Mouse (Mus musculus): ENCODE results near the gene Lpin1. TPM values are rescaled to one million over a fixed set of nuclear protein-coding genes. Genes with fewer than 3 reads are reported as not detected.

Lpin1 gene
- polyA plus RNA-seq, 1 experiment from 2014 or later = 3.3 TPM

- no peaks in the 10 kb centered on the region for H3K9me3 ChIP-seq
- peaks cover 33% of the 10 kb centered on the region for H3K4me1 ChIP-seq
- WGBS = 58% methylated on average over 3 of the region's 3 CpGs
- no peak for DNase-seq (ENCODE audit: low spot score)
- H3K27ac ChIP-seq = no peak overlapping the region
- no peak overlapping the region for H3K4me3 ChIP-seq
- no peaks in the 10 kb centered on the region for H3K27me3 ChIP-seq (ENCODE audit: insufficient read depth, poor library complexity, severe bottlenecking)
- H3K36me3 ChIP-seq = 0 out of 2 replicates have a peak, but pooled peaks cover 2% of the 10 kb centered on the region
Measured at GRCm38 (mm10) chr12:16584964-16585363, 25.8 kb downstream of the Lpin1 start.

- peaks cover 25% of the 10 kb centered on the region for H3K4me1 ChIP-seq
- peak overlapping the region; percentile 48; the same call in 1 of the 2 replicates for H3K27ac ChIP-seq
- H3K4me3 ChIP-seq = no peak overlapping the region
- DNase-seq (ENCODE audit: low spot score) = no peak
- H3K36me3 ChIP-seq = peaks cover 6% of the 10 kb centered on the region; the same call in 1 of the 2 replicates
- H3K27me3 ChIP-seq (ENCODE audit: insufficient read depth, poor library complexity, severe bottlenecking) = no peaks in the 10 kb centered on the region
- WGBS = 35% methylated on average over 14 of the region's 14 CpGs
- no peaks in the 10 kb centered on the region for H3K9me3 ChIP-seq
Measured at GRCm38 (mm10) chr12:16584035-16584682, 26.6 kb downstream of the Lpin1 start.

DNA sequence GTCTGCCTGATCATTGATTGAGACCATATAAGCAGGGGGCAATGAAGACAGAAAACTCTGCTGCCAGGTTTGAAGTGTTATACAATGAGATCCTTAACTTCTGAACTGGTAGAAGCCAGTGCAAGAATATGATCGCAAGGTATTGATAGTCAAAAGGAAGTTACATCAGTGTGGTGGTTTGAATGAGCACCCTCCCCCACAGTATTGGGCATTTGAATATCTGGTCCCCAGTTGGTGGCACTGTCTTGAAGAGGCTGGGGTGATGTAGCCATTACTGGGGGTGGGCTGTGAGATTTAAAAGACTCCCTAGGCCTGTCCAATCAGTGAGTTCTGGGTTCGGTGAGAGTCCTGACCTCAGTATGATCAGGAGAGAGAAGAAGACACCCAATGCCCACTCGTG is 27.5 kb downstream of the Lpin1 start:
- H3K4me3 ChIP-seq = no peak overlapping the region
- no peak for DNase-seq (ENCODE audit: low spot score)
- no peaks in the 10 kb centered on the region for H3K9me3 ChIP-seq
- H3K27me3 ChIP-seq (ENCODE audit: insufficient read depth, poor library complexity, severe bottlenecking) = no peaks in the 10 kb centered on the region
- H3K36me3 ChIP-seq = peaks cover 6% of the 10 kb centered on the region; the same call in 1 of the 2 replicates
- H3K27ac ChIP-seq = no peak overlapping the region
- 80% methylated on average over 3 of the region's 3 CpGs for WGBS
- H3K4me1 ChIP-seq = peaks cover 17% of the 10 kb centered on the region

- 69% methylated on average over 9 of the region's 9 CpGs for WGBS
- Histone ChIP-seq H3K27ac (no peak overlapping the region), H3K9me3 (no peaks in the 10 kb centered on the region), H3K27me3 (ENCODE audit: insufficient read depth, poor library complexity, severe bottlenecking) (no peaks in the 10 kb centered on the region), H3K4me3 (no peak overlapping the region), H3K36me3 (peaks cover 15% of the 10 kb centered on the region; the same call in 1 of the 2 replicates), H3K4me1 (peaks cover 19% of the 10 kb centered on the region)
- no peak for DNase-seq (ENCODE audit: low spot score)
Measured at GRCm38 (mm10) chr12:16580306-16580705, 30.5 kb downstream of the Lpin1 start.

GRCm38 (mm10) chr12:16577665-16578233 is 33.0 kb downstream of the Lpin1 start:
- 75% methylated on average over 9 of the region's 9 CpGs for WGBS
- Histone ChIP-seq H3K36me3 (peaks cover 25% of the 10 kb centered on the region; the same call in 1 of the 2 replicates), H3K4me3 (no peak overlapping the region), H3K4me1 (peaks cover 13% of the 10 kb centered on the region), H3K9me3 (no peaks in the 10 kb centered on the region), H3K27me3 (ENCODE audit: insufficient read depth, poor library complexity, severe bottlenecking) (no peaks in the 10 kb centered on the region), H3K27ac (no peak overlapping the region)
- no peak for DNase-seq (ENCODE audit: low spot score)

- Histone ChIP-seq H3K4me3 (no peak overlapping the region), H3K9me3 (no peaks in the 10 kb centered on the region), H3K27ac (no peak overlapping the region), H3K4me1 (peaks cover 6% of the 10 kb centered on the region; the same call in 1 of the 2 replicates), H3K27me3 (ENCODE audit: insufficient read depth, poor library complexity, severe bottlenecking) (no peaks in the 10 kb centered on the region), H3K36me3 (peaks cover 26% of the 10 kb centered on the region)
- no peak for DNase-seq (ENCODE audit: low spot score)
- WGBS = 86% methylated on average over 10 of the region's 10 CpGs
Measured at GRCm38 (mm10) chr12:16571278-16571677, 39.5 kb downstream of the Lpin1 start.

GRCm38 (mm10) chr12:16570371-16571060 is 40.2 kb downstream of the Lpin1 start:
- H3K9me3 ChIP-seq = no peaks in the 10 kb centered on the region
- DNase-seq (ENCODE audit: low spot score) = no peak
- no peak overlapping the region for H3K27ac ChIP-seq
- no peak overlapping the region for H3K4me3 ChIP-seq
- H3K27me3 ChIP-seq (ENCODE audit: insufficient read depth, poor library complexity, severe bottlenecking) = no peaks in the 10 kb centered on the region
- H3K4me1 ChIP-seq = peaks cover 6% of the 10 kb centered on the region; the same call in 1 of the 2 replicates
- WGBS = 74% methylated on average over 10 of the region's 10 CpGs
- H3K36me3 ChIP-seq = peaks cover 29% of the 10 kb centered on the region

DNA sequence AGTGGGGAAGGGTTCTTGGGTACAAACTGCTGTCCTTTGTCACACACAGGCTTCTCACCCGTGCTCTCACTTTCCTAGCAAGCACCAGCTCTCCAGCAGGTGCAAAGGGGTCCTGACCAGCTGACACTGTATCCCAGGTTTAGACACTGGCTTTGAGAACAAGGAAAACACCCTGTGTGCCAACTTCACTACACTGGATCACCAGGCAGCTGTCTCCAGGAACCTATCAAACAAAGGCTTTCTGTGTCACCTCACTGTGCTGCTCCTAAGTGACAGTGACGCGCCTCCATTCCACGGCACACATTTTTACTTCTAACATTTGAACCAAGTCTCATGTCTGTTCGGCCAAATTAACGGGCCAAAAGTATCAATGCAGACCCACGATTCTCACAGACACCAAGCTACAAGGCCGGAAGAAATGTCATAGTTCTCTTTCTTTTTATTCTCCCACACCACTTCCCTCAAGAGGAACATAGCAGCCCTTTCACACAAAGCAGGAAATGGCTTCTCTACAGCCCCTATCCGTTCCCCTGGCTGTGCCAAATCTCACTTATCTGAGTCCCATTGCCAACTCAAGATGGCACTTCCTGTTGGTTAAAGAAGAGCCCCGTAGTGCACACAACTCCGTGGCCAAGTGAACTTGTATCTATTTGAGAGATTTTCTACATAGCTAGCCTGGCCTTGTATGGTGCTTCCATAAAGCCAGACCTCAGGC is 41.7 kb downstream of the Lpin1 start:
- no peak for DNase-seq (ENCODE audit: low spot score)
- peaks cover 6% of the 10 kb centered on the region; the same call in 1 of the 2 replicates for H3K4me1 ChIP-seq
- H3K4me3 ChIP-seq = no peak overlapping the region
- H3K36me3 ChIP-seq = peaks cover 26% of the 10 kb centered on the region
- no peaks in the 10 kb centered on the region for H3K27me3 ChIP-seq (ENCODE audit: insufficient read depth, poor library complexity, severe bottlenecking)
- H3K9me3 ChIP-seq = no peaks in the 10 kb centered on the region
- peak overlapping the region; percentile 8; the same call in 1 of the 2 replicates for H3K27ac ChIP-seq
- WGBS = 66% methylated on average over 11 of the region's 11 CpGs

GRCm38 (mm10) chr12:16568496-16568895 is 42.3 kb downstream of the Lpin1 start:
- no peak for DNase-seq (ENCODE audit: low spot score)
- H3K27ac ChIP-seq = no peak overlapping the region
- 30% methylated on average over 4 of the region's 4 CpGs for WGBS
- H3K27me3 ChIP-seq (ENCODE audit: insufficient read depth, poor library complexity, severe bottlenecking) = no peaks in the 10 kb centered on the region
- no peak overlapping the region for H3K4me3 ChIP-seq
- peaks cover 6% of the 10 kb centered on the region; the same call in 1 of the 2 replicates for H3K4me1 ChIP-seq
- peaks cover 27% of the 10 kb centered on the region for H3K36me3 ChIP-seq
- no peaks in the 10 kb centered on the region for H3K9me3 ChIP-seq

DNA sequence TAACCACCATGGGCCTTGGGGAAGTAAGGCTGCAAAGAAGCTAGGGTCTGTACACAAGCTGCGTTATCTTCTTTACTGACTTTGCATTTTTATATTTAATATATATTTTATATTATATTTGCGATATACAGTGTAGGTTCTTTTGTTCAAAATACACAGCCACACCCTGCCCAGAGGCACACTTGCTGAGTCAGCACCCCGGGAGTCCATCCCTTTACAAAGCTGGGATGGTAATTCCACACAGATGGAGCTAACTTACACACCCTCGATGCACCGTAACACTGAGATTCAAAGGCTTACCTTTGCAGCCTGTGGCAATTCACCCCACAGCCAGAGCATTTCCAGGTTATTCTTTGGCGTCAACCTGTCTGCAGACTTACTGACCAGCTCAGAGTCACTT is 42.7 kb downstream of the Lpin1 start:
- 85% methylated on average over 6 of the region's 6 CpGs for WGBS
- peaks cover 26% of the 10 kb centered on the region for H3K36me3 ChIP-seq
- DNase-seq (ENCODE audit: low spot score) = no peak
- no peak overlapping the region for H3K4me3 ChIP-seq
- H3K9me3 ChIP-seq = no peaks in the 10 kb centered on the region
- peaks cover 6% of the 10 kb centered on the region; the same call in 1 of the 2 replicates for H3K4me1 ChIP-seq
- no peak overlapping the region for H3K27ac ChIP-seq
- H3K27me3 ChIP-seq (ENCODE audit: insufficient read depth, poor library complexity, severe bottlenecking) = no peaks in the 10 kb centered on the region

GRCm38 (mm10) chr12:16563427-16563826 is 47.3 kb downstream of the Lpin1 start:
- no peaks in the 10 kb centered on the region for H3K4me1 ChIP-seq
- H3K36me3 ChIP-seq = peaks cover 14% of the 10 kb centered on the region
- no peak overlapping the region for H3K4me3 ChIP-seq
- no peaks in the 10 kb centered on the region for H3K9me3 ChIP-seq
- H3K27me3 ChIP-seq (ENCODE audit: insufficient read depth, poor library complexity, severe bottlenecking) = no peaks in the 10 kb centered on the region
- DNase-seq (ENCODE audit: low spot score) = no peak
- 66% methylated on average over 9 of the region's 9 CpGs for WGBS
- H3K27ac ChIP-seq = no peak overlapping the region

GRCm38 (mm10) chr12:16562647-16563046 is 48.1 kb downstream of the Lpin1 start:
- no peaks in the 10 kb centered on the region for H3K9me3 ChIP-seq
- H3K36me3 ChIP-seq = peaks cover 17% of the 10 kb centered on the region
- H3K27ac ChIP-seq = no peak overlapping the region
- 89% methylated on average over 10 of the region's 10 CpGs for WGBS
- no peak overlapping the region for H3K4me3 ChIP-seq
- DNase-seq (ENCODE audit: low spot score) = no peak
- no peaks in the 10 kb centered on the region for H3K27me3 ChIP-seq (ENCODE audit: insufficient read depth, poor library complexity, severe bottlenecking)
- H3K4me1 ChIP-seq = no peaks in the 10 kb centered on the region
